Mouse (Mus musculus) layer of hippocampus, postnatal 25 days (tissue): ENCODE results near the gene Pum1. TPM values are rescaled to one million over a fixed set of nuclear protein-coding genes. Genes with fewer than 3 reads are reported as not detected.
"Not testable (repeated sequence)": the region's sequence is repeated elsewhere in the genome, so short reads cannot be mapped to it uniquely, and the experiment has no call there.

ENCODE experiments used
- DNase-seq, 2 experiments: peaks; one replicate each; pipeline ENCODE4 v3.0.0; 2022; ENCODE audit warnings: mixed read lengths in 2 of 2, low spot score in 1 of 2; ENCODE audit errors: extremely low spot score in 1 of 2
- total RNA-seq, 2 experiments: library from RNA; stranded (reverse); gene quantifications; 2 replicates each; pipeline ENCODE4 v1.2.3; 2021

Gene Pum1
- total RNA-seq, 2 experiments from 2014 or later = 112 to 118 TPM

DNA sequence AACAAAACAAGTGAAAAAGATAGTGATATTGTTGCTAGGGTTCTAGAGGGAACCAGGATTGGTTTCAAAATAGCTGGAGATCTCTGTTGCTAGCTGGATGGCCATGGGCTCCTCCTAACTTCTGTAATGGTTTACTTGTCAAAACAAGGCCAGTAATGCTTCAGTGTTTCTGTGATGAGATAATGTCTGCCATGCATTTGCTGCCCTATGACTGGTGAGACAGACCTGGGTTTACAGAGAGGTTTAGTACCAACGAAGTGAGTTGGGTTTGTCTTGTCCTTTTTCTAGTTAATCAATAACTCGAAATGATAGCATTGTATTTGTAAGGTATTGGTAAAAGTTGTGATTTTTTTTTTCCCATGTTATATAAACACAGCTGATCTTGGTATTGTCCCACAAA lies 4.6 kb downstream of the Pum1 start:
- no peak for DNase-seq

DNA sequence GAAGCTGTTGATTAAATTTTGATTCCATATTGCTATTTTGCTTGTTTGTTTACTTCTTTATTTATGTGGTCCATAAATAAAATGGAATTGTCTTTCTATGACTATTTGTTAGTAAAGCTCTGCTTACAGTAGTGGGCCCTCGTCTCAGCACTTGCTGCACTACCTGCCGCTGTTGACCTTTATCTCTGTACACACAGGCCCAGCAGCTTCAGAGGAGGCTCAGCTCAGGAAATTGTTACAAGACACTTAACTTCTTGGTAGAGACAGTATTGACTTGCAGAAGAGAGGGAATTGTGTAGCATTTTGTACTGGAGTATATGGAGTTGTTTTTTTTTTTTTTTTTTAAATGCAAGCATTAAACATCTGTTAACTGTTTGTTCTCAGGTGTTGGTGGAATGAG lies 5.4 kb downstream of the Pum1 start:
- no peak for DNase-seq

DNA sequence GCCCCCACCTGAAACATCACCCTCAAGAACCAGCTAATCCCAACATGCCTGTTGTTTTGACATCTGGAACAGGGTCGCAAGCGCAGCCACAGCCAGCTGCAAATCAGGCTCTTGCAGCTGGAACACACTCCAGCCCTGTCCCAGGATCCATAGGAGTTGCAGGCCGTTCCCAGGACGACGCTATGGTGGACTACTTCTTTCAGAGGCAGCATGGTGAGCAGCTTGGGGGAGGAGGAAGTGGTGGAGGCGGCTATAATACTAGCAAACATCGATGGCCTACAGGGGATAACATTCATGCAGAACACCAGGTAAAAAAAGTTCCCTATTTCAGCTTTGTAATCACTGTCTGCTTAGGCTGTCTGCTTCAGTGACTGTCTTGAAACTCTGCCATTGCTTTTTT lies 5.9 kb downstream of the Pum1 start:
- no peak for DNase-seq

DNA sequence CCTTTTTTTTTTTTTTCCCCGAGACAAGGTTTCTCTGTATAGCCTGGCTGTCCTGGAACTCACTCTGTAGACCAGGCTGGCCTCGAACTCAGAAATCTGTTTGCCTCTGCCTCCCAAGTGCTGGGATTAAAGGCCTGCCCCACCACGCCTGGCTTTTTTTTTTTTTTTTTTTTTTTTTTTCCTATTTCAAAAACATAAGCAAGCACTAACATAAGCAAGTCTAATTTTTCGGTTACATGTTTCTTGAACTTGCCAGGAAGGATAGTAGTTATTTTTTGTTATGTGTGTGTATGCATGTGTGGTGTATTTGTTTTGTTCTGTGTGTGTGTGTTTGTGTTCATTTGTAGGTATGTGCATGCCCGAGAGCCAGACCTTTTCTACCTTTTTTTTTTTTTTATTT lies 6.9 kb downstream of the Pum1 start:
- not testable (repeated sequence) for DNase-seq

DNA sequence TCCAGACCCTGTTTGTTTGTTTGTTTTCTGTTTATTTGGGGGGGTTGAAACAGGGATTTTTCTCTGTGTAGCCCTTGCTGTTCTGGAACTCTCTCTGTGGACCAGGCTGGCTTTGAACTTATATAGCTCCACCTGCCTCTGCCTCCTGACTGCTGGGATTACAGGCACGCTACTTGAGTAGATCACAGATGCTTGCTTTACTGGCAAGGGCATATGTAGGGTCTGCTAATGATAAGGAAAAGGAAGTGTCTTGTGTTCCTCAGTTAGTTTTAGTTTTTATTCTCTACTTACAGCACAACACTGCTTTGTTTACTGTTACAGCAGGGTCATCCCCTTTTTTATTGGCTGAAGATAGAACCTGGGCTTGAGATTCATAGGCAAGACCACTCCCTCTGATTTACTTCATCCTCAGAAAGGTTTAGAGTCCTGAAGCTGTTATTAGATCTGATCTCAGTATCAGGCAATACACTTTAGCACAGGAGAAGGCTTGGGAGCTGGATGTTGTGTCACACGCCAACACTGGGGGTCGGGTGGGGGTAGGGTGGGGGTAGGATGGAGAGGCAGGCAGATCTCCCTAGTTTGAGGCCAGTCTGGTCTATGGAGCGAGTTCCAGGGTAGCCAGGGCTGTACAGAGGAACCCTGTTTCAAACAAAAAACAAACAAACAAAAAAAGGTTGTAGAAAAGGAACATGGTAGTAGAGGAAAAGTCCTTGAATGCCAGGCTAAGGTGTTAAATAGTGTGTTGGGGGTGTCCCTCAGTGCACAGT lies 8.1 kb downstream of the Pum1 start:
- no peak for DNase-seq

DNA sequence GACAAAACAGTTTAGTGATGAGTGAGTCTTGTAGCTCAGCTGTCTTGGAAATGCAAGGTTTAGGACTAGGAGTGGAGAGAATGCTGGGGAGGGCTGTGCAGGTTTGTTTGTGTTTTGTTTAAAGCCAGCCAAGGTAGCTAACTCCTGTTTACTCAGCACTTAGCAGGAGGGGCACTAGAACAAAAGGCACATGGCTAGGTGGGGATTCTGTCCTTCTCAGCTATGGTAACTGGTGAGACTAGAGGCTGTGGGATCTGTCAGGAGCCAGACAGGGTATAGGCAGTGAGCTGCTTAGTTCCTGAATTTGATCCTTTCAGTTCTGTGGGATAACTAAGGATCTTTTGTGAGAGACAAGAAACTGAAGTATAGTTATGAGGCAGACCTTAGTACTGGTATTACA lies 9.0 kb downstream of the Pum1 start:
- DNase-seq = no peak

DNA sequence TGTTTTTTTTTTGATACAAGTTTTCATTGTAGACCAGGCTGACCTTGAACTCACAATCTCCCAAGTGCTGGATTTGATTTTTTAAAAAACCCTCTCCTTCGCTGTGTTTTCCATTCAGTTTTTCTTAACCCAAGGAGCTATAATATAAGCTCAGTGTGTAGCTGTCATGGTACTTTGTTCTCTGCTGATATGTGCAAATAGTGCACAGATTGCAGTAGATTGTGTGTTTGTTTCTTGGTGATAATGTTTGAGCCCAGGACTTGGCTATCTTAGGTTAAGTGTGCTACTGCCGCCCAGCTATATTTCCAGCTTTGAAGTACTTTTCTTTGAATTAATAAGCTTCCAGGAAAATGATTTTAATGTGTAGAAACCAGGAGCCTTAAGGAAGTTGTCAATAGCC lies 13.6 kb downstream of the Pum1 start:
- DNase-seq = no peak

DNA sequence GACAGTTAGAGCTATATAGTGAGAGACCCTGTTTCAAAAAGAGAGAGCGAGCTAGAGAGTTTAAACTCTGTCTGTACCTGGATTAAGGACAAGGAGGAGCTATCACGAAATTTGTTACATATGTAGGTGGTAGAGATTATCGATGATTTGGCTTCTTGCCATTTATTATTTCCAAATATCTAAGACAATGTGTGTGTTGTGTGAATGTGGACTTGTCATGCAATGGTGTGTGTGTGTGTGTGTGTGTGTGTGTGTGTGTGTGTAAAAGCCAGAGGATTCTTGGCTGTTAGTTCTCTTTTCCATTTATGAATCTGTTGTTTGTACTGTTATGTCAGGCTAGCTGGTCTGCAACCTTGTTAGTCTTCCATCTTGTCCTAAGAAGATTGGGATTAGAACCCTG lies 15.0 kb downstream of the Pum1 start:
- no peak for DNase-seq

DNA sequence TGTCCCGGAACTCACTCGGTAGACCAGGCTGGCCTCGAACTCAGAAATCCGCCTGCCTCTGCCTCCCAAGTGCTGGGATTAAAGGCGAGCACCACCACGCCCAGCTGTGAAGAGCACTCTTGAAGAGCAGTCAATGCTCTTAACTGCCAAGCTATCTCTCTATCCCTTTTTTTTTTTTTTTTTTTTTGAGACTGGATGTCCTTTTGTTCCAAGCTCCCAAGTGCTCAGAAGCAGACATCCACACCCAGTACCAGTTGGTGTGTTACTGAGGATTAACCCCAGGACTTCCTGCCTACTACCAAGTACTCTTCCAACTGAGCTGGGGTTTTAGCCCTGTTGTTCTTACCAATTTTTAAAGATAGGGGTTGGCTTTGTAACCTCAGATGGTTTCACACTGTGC lies 17.6 kb downstream of the Pum1 start:
- DNase-seq = no peak

DNA sequence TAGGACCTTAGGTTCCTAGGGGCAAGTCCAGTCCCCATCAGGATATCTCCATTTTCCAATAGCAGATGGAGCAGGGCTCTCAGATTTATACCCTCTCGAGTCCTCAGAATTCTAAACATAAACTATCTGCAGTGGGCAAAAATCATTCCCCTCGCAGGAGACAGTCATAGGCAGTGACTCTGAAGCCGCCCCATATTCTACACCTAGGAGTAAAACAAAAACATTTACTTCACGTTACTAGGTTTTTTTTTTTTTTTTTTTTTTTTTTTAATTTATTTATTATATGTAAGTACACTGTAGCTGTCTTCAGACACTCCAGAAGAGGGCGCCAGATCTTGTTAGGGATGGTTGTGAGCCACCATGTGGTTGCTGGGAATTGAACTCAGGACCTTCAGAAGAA lies 19.9 kb downstream of the Pum1 start:
- not testable (repeated sequence) for DNase-seq

DNA sequence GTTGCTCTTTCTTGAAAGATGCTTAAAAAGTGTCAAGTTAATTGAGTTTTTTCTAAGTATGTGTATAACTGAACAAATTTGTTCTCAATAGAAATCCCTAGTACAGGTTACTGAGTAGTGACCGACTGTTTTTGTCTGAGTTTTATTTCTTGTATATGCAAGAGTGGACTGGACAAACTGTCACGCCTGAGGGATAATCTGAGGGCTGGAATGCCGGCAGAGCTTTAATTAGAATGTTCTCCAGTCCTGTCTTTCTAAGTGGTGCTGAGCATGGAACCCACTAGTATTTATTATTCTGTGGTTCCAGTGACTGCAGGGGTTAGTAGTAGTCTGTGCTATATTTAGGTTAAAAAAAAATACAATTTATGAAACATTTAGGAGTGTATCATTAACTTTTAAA lies 30.8 kb downstream of the Pum1 start:
- no peak for DNase-seq

DNA sequence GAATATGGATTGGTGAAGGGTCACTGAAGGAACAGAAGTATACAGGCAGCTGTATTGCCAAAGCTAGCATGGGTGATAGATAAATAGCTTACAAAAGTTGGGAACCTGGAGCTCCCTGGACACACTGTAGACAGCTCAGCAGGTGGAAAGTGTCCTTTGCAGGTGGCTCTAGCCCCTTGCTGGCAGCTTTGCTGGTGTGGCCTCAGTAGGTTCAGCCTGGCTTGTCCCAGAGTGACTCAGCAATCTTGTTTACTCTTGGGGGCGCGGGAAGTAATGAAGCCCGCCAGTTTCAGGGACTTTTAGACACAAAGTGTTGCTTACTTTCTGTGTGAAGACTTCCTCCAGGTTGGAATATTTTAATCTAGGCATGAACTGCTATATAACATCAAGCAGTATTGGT lies 31.9 kb downstream of the Pum1 start:
- no peak for DNase-seq

DNA sequence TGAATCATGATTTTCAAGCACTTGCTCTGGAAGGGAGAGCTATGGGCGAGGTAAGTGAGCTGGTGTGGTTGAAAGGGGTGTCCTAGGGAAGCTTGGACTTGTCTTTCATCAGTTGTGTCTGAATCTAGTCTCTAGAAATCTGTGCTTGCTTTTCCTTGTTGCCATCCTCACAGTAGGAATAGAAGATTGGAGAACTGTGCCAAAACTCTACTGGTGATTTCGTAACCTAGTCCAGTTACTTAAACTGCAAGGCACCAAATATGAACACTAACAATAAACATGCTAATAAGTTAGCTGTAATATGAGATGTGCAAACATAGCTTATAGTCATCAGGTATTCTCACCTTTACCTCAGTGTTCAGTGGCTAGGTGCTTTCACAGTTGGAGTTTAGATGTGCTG lies 37.9 kb downstream of the Pum1 start:
- DNase-seq = no peak

DNA sequence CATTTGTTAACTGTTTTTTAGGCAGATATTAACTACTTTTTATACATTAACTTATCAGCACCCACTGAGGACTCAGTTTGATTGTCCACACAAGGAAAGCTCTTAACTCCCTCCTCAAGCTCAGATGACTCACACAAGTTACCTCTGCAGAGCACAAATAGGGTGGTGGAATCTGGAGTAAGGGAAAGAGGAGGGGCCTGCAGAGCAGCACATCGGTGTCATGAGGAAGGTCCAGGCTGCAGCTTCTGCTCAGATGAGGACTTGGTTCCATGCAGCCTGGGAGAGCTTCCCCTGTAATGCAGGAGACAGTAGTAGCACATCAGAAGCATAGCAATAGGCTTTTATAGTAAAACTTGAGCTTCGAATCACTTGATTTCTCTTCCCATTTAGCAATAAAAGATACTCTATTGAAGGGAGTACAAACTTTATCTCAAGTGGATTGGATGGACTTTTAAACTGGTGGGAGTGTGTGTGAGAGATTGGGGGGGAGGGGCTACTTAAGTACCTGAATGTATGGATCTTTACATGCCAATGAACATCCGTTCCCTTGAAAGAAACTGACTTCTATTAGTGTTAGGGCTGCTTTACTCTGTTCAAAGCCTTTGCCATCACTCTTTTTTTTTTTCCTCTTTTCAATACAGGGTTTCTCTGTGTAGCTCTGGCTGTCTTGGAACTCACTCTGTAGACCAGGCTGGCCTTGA lies 39.9 kb downstream of the Pum1 start:
- no peak for DNase-seq

DNA sequence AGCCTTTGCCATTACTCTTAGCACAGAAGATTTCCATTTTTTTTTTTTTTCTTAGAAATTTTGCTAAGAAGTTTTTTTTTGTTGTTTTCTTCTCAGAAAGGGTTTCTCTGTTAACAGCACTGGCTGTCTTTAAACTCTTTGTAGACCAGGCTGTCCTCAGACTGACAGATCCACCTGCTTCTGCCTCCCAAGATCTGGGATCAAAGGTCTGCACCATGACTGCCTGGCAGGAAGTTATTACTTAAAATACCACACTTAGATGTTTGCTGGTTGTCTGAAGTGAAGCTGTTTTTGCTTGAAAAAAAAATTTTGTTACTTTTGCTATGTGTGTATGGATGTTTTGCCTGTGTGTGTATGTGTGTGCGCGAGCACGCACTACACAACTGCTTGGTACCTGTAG lies 40.5 kb downstream of the Pum1 start:
- no peak for DNase-seq

DNA sequence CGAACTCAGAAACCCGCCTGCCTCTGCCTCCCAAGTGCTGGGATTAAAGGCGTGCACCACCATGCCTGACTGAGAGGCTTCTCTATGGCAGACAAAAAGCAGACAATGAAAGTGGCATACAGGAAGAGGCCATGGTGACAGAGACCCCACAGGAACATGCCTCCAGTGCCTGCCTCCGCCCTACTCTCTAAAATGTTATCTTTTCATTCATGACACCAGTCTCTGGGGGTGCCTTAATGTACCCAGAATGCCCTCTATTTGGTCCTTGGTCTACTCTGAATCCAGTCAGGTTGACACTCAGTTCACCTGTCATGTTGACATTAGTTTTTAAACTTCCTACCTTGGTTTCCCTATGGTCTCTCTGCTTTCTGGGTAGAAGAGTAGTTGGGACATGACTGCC lies 41.5 kb downstream of the Pum1 start:
- no peak for DNase-seq

DNA sequence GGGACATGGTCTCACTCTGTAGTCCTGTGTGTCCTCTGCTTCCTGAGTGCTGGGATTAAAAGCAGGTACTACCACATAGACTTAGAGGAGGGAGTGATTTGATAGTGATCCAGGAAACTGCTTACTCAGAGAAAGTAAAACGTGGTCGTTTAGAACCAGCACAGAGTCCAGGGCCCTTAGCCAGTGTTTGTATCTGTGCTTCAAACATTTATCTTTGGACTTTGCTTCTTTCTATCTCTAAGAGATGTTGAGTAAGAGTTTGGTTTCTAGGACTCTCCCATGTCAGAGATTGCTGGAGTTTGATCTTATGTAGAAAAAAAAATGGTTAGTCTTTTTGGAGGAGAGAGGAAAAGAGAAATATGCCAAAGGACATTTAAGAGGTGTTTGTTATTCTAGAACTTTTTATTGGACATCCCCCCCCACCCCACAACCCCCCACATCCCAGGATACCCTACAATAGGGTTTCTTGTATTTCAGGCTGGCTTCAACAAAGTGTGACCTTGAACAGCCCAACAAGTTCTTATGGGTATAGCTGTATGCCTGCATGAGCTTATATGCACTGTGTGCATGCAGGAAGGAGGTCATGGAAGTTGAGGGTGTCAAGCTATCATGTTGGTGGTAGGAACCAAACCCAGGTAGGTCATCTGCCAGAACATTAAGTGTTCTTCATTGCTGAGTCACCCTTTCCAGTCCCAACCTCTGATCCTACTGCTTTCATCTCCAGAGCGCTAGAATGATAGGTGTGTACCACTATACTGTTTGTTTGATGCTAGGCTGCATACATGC lies 43.3 kb downstream of the Pum1 start:
- no peak for DNase-seq

DNA sequence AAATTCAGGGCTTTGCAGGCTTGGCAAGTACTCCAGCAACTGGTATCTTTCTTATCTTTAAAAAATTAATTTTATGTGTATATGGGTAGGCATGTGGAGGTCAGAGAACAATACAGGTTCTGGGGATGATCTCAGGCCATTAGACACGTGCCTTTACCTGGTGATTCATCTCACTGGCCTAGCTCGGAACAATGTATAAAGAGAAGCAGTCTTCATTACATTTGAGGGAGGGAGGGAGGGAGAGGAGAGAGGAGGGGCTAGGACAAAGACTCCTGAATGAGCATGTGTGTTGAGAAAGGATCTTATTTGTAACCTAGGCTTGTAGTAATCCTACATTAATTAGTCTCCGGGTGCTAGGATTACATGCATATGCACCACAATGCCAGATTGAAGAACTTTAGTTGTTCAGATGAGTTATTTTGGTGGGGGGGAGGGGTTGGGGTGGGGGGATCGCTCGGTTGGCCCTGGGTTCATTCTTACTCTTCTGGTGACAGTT lies 48.3 kb downstream of the Pum1 start:
- DNase-seq = no peak

DNA sequence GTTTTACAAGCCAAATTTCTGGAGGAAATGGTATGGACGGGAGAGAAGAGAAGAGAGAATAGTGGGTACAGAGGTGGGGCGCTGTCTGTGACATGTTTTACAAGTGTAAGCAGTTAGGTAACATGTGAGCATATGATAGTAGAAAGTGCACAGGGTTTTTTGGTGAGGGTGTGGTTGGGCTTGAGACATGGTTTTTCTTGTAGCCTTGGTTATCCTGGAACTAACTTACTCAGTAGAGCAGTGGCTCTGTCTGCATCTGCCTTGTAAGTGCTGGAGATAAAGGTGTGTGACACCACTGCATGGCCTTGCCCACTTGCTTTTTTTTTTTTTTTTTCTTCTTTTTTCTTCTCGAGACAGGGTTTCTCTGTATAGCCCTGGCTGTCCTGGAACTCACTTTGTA lies 49.2 kb downstream of the Pum1 start:
- no peak for DNase-seq

DNA sequence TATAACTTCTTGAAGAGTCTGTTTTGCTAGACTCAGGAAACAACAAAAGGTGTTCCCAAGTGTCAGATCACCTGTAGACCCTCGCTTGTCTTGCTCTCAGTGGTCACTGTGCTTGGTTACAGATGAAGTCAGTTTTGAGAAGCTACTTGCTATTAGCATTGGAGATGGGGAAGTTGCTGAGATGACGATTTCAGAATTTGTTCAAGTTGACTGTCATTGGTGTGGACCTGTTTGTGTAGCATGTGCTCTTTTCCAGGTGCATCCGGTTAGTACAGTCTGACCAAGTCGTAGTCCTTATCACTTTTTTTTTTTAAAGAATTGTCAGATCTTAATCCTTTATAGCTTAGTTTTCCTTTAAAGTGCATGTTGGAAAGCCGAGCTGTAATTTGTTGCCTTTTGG lies 50.3 kb downstream of the Pum1 start:
- DNase-seq = no peak

DNA sequence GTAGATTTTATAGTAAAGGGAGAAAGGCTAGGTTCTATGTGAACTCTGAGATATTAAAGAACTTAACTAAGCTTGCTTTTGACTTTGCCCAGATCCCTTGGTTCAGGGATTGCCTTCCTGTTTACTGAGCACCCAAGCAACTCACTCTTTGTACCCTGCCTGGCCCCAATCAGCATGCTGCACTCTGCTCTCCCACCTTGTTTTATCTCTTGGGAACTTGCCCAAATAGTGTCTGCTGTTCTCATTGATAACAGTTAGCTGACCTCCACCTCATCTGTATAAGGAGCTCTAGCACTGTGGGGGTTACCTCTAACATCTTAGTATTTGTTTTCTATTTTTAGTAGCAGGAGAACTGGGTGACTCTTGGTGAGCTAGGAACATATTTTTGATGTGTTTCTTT lies 52.0 kb downstream of the Pum1 start:
- no peak for DNase-seq
